Mouse (Mus musculus): ENCODE data around the gene Wdr31.

- TF ChIP-seq EP300 (IDR thresholded peaks at IDR 0.05; ENCODE audit: low read depth), result no peak
- TF ChIP-seq CTCF (IDR thresholded peaks at IDR 0.05; ENCODE audit: low read depth), result no peak
Observed at GRCm38 (mm10) chr4:62440544-62440943, 30.2 kb downstream of the Wdr31 start.
